Mouse (Mus musculus) 3T3-L1 (cell line): Measurements from ENCODE around the gene Rps6ka4.

Source experiments
- DNase-seq: peaks from one replicate; pipeline ENCODE4 v3.0.0-alpha.2; 2015; ENCODE audit warnings: low read depth, low spot score

The Rps6ka4 gene

DNA sequence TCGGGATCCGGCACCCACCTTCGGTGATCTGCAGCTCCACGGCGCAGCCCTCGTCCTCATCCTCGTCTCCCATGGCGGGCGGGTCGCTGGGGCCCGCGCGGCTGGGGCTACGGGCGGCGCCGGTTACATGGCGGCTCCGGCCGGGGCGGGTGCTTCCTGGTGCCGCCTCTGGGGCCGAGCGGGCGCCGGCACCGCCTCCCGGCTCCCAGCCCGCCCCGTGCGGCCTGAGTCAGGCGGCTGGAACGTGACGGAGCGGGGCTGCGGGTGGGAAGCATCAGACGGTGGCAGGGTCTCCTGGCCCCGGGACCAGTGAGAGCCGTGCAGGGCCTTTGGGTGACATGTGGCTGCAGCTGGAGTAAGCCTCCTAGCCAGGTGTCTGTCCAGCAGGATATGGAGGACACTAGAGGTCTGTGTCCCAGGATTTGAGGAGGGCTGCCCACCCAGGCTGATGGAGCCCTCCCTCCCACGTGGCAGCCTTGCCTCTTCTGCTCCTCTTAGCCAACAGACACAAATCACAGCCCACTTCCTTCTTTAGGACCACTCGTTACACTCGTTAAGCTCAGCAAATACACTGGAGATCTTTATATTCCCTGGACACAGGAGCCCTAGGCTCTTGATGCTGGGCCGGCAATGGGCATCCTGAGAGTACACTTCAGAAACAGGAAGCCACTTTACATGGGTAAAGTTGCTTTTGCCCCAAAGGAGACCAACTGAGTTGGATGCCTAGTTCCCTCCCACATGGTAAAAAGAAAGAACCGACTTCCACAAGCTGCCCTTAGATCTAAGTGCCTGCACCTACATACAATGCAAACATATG is at the start of gene Rps6ka4:
Gene Rps6ka4, minus strand, starts transcription at position 162 of the 817 bp plus-strand sequence.
- peak; percentile 70 for DNase-seq

DNA sequence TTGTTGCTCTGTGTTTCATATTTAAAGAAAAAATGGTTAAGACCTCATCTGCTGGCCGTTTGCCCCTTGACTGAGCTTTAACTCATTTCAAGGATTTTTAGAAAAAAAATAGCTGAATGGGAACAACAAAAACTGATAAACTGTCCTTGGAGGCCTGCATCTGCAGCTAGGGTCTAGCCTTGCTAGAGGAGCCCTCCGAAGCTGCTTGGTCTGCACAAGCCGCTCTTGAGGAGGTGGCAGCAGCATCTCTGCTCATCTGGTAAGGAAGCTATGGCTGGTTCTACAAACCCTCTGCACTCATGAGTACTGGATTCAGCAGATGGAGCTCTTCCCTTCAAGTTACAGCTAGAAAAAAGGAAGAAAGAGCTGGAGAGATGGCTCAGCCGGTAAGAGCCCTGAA is 37.5 kb upstream of the Rps6ka4 start:
- DNase-seq: no peak

DNA sequence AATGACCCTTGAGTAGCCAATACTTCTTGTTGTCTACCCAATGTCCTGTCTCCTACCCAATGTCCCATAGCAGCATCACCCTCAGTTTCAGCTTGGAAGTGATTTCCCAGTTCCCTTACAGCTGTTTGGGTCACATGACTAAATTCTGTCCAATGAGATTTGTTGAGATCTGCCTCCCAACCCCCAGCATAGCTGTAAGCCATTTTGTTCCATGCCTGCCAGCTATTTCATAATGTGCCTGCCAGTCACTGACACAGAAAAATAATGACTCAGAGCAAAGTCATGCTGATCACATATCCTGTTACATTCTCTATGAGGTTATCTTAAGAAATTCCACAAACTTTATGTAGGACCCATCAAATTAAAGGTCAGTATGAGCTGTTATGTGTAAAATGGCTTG is 36.4 kb upstream of the Rps6ka4 start:
- DNase-seq: peak; percentile 93

DNA sequence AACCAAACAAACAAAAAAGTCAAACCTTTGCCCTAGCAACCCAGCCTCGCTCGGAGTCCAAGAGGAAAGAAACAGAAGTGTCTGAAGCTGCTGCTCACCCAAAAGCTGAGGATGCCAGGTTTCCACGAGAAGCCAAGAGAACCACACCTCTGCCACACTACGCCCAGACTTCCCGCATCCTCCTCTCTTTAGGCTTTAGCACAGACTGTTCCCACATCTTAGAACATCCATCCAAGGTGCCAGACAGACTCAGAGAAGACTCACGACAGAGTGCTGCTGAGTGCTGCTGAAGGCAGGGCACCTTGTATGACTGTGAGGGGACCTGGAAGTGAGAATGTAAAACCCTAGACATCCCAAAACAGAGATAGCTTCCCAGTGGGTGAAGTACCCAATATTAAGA is 35.4 kb upstream of the Rps6ka4 start:
- no peak for DNase-seq

DNA sequence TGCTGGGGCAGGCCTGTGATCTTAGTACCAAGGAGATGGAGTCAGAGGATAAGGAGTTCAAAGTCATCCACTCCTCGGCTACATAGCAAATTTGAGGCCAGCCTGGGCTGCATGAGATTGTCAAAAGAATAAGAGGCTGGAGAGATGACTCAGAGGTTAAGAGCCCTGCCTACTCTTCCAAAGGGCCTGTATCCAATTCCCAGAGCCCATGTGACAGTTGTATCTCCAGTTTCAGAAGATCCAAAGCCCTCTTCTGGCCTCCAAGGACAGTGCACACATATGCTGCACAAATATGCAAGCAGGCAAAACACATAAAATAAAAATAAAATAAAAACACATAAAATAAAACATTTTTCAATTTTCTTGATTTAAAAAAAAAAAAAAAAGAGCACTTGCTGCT is 33.8 kb upstream of the Rps6ka4 start:
- peak; percentile 76 for DNase-seq

DNA sequence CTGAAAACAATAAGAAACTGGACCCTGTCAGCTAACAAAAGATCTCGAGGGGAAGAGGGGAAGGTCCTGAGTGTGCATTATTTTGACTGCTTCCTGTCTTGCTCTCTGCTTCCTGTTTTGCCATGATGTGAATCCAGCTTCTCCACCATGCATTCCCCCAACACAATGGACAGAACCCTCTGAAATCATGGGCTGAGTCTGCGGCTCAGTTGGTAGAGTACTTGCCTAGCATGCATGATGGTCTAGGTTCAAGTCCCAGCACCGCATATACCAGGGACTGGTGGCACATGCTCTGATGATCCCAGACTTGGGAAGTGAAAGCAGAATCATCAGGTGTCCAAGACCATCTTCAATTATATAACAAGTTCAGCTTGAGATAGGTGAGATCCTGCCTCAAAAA is 32.3 kb upstream of the Rps6ka4 start:
- DNase-seq: no peak

DNA sequence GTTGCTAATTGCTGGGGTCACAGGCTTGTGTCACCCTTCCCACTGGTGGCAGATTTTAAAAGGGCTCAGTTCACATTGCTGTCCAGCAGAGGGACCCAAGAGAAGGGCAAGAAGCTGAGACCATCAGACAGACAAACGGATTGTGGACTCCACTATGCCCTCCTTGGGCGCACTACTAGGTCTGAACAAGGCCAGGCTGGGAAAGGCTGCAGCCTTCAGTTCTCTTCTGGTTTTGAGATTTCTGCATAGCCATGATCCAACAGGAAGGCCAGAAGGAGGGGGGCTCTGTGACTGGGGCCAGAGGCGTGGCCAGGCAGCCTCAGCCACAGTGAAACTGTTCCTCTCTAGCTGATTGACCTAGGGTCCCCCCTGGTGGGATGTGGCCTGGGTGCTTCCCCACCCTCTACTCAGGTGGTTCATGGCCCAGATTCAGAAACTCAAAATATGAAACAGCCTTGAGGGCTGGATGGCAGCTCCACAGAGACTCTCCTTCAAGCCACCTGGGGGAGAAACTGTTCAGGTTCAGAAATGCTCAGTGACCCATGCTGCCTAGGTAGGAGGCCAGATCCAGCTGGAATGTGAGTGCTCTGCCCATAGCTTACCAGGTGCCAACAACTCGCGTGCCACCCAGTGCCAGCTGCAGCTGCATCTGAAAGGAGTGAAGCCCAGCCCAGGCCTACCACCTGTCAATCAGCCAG is 31.3 kb upstream of the Rps6ka4 start:
- peak; percentile 73 for DNase-seq

DNA sequence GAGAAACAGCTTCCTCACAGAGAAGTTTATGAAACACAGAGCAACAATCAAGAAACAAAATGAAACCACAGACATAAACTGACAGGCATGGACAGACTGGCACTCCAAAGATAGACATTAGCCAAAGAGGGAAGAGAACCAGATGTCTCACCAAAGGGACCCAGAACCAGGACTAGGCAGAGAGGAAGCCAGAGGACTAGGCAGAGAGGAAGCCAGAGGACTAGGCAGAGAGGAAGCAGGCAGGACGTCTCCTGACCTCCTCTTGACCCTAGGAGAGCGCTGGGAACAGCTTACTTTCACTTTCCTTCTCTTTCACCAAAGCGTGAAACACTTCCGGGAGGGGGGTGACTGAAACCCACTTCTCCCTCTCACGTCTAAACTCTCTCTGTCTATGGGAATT is 28.9 kb upstream of the Rps6ka4 start:
- peak; percentile 86 for DNase-seq

DNA sequence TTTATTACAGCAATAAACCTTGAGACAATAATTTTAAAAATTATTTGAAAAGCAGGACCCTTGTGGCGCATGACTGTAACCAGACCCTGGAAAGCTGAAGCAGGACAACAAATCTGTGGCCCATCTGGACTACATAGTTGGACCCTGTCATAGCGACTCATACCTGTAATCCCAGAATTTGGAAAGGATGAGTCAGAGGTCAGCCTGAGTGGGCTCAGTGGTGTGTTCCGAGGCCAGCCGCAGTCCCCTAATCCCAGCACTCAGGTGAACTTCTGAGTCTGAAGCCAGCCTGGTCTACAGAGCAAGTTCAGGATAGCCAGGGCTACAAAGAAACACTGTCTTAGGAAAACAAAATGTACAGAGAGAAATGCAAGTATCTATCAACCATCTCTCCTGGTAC is 21.0 kb upstream of the Rps6ka4 start:
- DNase-seq: peak; percentile 58

DNA sequence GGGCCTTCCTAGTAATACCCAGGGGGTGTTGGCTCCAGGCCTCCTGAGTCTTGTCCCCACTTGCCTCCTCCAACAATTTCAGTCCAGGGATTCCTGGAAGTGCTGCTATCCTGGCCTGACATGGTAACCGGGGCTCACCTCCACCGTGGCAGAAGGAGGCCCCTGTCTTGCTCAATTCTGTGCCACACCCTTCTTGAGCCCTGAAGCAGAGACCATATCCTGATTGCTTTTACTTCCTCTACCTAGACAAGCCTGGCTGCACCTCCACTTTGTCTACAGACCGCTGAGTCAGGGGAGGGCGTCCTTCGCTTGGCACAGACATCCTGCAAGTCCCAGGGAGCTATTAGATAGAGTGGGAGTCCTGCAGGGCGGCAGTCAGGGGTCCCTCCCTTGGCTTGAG is 20.3 kb upstream of the Rps6ka4 start:
- DNase-seq: no peak

DNA sequence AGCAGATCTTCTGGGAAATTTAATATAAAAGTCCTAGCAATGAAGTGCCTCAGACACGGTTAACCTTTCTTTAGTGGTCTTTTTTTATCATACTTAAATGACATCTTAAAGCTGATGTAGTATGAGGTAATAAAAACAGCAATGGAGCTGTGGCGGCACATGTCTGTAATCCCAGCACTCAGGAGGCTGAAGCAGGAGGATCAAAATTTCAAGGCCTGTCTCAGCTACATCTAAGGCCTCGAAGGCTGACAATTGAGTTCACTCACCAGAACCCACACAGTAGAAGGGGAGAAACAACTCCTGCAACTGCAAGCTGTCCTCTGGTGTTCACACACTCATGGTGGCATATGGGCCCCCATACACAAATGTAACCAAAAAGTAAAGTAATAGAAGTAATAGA is 19.5 kb upstream of the Rps6ka4 start:
- DNase-seq: no peak

DNA sequence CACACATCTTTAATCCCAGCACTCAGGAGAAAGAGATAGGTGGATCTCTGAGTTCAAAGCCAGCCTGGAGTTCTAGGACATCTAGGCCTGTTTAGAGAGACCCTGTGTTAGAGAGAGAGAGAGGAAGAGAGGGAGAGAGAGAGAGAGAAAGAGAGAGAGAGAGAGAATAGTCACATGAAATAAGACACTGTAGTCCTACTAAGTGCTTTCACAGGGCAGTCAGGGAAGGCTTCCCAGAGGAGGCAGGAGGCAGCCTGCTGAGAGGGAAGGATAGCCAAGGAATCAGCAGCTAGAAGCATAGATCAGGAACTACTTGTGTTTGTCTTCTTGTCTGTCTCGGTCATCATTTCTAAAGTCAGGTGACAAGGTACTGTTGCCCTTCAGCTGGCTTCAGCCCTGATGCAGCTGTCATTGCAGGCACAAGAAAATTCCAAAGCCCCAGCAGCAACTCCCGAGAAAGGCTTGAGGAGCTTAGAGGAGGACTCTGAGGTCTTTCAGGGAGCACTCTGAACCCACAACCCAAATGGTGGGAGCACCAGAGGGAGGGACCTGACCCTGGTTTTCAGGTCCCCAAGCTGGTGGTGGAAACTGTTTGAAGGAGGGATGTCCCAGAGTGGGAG is 18.7 kb upstream of the Rps6ka4 start:
- no peak for DNase-seq

DNA sequence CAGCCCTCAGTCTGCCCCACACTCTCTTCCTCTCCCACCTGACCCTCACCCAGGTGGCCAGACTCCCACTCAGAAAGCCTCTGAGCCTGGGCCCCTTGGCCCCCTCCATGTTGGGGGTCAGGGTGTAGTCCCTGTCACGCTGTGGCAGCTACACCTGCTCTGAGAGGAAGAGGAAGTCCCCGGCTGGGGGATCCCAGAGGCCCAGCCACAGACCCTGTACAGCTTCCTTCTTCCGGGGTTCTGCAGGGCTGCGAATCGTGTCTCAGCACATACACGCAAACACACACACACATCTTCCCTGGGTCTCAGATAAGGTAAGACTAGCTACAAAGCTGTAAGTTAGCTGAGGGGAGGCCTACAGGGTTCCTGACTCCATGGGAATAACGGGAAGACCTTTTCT is 17.6 kb upstream of the Rps6ka4 start, which contains the start of gene Ccdc88b:
Gene Ccdc88b, minus strand, starts transcription at position 181 of the 400 bp plus-strand sequence.
- DNase-seq: no peak

DNA sequence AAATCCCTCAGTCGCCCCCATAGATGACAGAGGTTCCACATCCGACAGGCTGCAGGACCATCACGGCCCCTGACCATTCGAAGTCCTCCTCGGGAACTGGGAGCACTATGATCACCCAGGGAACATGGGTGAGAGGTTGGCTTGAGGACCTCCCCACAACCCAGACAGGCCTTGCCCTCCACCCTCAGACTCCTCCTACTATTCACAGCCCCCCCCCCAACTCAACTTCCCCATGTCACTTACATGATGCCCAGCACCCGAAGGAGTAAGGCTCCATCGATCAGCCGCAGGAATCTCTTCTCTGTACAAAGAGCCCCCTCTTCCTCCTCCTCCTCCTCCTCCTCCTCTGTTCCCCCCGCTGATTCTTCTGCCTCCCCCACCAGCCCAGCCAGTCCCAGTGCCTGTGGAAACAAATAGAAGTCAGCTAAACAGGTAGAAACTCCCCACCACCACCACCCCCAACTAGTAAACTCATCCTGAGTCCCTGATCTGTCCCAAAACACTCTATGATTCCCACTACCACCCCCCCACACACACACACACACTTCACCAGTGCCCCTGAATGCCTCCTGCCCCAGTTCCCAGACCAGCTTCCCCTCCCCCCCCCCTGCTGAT is 17.1 kb upstream of the Rps6ka4 start:
- DNase-seq: no peak

DNA sequence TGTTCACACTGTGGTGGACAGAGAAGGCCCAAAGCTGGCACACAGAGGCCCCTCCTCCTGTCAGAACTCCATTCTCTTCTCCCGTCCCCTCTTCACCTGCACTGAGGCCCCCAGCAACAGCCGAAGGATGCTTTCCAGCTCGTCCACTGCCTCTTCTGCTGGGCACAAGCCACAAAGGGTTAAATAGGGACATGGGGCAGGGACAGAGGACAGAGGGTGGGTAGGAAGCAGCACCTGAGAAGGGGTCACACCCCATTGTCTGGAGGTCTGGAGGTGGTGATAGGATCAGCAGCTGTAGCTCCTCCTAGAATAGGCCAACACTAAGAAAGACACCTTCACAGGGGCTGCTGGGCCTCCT is 16.5 kb upstream of the Rps6ka4 start:
- DNase-seq: no peak

DNA sequence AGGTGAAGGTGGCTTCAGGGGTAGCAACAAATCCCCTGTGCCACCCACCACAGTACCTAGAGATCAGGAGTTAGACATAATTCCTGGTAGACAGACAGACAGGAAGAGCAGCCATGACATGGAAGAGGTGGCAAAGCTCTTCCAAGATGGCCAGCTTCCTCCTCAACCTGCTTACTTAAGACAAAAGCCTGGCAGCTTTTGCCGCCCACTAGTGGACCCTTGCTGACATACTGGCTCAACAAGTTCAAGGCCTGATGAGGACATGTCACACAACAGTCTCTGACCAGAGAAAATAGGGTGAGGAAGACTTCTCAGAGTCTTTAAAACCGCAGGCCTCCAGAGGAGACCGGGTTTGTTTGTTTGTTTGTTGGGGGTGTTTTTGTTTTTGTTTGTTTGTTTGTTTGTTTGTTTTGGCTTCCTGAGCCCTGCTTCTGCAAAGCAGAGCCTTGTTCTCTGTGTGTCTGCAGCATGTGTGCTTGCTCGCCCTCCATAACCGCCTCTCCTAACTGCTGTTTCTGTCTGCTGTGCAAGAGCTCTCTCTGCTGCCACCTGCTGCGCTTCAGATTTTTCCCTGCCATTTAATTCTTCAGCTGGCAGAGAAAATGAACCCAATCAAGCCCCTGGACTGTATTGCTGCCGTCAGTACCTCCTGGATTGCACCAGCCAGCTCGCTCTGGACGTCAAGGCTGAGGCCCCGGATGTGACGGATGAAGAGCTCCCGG is 16.0 kb upstream of the Rps6ka4 start:
- peak; percentile 53 for DNase-seq

DNA sequence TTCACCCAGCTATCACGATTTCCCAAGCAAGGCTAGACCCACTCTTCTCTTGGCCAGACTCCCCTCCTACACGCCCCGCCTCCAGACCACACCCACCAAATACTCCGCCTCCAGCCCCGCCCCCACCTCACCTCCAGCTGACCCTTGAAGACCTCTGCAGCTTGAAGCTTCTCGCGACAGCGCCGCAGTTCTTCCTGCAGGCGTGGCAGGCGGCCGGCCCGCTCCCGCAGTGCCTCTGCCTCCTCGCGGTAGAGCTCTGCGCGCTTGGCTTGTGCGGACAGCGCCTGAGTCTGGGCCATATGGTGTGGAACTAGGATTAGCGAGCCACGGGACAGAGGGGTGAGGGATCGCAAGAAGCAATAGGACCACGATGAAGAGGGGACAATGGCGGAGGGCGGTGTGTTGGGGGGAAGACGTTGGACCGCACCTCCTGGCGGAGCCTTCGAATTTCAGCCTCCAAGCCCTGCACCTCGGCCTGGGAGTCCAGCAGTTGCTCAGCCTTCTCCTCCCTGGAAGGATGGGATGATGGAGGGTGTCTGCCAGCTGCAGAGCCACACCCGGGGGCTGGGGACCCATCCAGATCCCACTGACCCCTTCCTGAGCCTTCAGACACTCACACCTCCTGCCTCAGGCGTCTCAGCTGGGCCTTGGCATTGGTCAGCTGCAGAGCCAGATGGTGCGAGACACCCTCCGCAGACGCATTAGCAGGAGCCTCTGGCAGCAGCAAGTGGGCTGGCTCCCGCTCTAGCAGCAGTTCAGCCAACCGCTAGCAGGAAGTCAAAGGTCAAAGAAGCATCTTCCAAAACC is 15.0 kb upstream of the Rps6ka4 start:
- DNase-seq: no peak

DNA sequence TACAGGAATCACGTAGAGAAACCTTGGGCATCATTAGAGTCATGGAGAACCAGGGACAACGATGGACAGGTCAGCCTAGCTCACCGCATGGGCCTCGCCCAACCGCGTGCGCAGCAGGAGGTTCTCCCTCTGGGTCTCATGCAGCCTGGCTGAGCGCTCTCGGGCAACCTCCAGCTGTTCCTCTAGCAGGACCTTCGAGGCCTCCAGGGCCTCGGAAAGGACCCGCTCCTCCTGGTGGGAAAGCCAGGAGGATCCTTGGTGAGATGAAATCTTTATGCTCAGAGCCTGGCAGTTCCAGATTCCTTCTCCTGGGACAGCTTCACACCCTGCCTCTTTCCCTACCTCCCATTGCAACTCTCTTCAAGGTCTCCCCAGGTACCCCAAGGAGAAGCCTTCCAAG is 14.2 kb upstream of the Rps6ka4 start:
- no peak for DNase-seq

DNA sequence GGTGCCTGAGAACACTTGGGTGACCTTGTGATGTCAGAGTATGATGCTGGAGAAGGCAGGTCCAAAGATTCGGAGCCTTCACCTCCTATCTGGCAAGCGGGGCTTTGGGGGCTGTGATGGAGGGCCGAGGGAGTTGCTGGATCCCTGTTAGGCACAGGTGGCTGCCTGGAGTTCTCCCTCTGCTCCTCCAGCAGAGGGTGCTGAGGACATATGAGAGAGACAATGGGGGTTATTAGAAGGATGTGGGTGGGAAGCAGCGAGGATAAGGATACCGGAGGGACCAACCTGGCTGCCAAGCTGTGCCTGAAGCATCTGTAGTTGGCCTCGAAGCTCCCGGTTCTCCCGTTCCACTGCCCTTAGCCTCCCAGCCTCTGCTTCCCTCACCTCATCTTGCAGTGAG is 13.5 kb upstream of the Rps6ka4 start:
- no peak for DNase-seq

DNA sequence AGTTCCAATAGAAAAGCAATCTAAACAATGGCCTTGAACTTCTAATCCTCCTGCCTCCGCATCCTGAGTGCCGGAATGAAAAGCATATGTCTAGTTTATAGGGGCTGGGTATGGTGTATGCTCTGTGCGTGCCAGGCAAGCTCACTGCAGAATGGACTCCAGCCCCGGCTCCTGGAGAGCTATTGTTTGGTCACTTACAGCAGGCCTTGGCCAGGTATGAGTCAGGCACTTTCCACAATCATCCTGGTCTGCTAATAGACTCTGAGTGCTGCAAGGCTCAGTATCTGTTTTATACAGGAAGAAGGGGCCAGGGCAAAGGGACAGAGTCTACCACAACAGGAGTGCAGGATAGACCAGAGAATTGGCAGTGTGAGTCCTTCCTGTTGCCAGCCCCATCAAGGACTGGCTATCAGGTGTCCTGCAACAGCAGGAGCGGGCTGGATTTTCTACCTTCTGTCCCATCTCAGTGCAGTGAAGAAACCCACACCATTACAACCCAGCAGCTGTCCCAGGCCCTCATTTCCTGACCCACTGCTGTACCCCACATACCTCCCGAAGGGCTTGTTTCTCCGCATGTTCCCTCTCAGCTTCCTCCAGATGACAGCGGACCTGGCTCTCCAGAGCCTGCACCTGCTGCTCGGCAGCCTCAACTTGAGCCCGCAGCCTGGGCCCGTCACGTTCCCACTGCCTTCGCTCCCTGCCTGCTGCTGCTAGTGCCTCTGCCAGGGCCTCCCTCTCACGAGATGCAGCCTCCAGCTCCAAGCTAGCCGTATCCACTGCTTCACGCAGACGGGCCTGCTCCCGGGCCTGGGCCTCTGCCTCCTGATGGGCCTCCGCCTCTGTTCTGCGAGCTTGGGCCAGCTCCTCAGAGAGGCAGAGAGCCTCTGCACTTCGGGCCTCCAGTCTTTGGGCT is 12.2 kb upstream of the Rps6ka4 start:
- DNase-seq: no peak
